Mouse (Mus musculus): Measurements from ENCODE around the gene Zp3r.
"Not testable (repeated sequence)": the region's sequence is repeated elsewhere in the genome, so short reads cannot be mapped to it uniquely, and the experiment has no call there.

GRCm38 (mm10) chr1:130663576-130663975, 34.2 kb upstream of the Zp3r start:
- TF ChIP-seq CTCF, EP300 (IDR thresholded peaks at IDR 0.05; ENCODE audit: low read depth): not testable (repeated sequence)
